Mouse (Mus musculus): ENCODE results near the gene Tlr8.
"Not testable (repeated sequence)": the region's sequence is repeated elsewhere in the genome, so short reads cannot be mapped to it uniquely, and the experiment has no call there.

The Tlr8 gene

DNA sequence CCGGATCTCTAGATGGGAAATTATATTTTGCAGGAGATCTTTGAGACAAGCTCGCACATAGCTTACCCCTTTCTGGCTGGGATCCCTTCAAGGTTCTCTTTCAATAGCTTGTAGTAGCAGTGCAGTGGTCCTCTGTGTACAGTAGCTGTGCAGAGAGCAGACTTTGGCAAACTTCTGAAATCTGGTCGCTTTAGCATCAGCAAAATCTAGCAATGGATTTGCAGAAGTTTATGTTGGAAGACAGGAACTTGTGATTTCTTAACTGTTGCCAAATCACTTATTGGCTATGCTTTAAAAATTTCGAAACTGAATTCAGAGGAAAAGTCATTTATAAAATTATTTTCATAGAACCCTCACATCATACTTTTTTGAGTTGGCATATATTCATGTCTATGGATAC lies at the start of gene Tlr8:
Gene Tlr8, minus strand, starts transcription at position 244 of the 400 bp plus-strand sequence.
- no peak for DNase-seq

DNA sequence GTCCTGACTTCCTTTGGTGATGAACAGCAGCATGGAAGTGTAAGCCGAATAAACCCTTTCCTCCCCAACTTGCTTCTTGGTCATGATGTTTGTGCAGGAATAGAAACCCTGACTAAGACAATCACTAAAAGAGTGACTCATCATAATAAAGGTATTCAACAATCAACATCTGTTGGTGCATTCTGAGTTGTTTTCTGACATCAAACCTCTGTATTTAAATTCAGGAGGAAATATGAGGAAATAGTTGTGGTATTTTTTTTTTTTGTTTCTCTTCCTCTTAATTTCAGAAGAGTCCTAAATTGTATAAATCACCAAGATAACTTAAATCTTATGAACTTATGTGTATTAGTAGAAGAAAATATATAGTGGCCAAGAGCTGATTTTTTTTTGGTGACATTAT lies 37.9 kb upstream of the Tlr8 start:
- DNase-seq: not testable (repeated sequence)

DNA sequence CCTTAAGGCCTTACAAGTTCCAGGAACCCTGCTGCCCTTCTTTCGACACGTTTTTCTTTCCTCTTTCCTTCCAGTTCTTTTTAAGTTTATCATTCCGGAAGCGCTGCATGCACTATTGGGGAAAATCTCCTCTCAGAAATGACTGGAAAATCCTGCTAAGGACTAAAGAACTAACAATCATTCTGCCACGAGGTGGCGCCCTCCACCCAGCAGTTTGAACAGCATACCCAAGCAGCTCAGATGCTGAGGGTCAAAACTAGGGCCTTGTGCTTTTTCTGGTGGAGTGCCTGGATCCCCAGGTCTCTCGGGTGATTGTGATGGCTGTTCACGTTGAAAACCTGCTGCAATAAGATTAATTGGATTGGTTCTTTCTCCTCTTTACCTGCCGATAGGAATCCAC lies 12.8 kb upstream of the Tlr8 start:
- DNase-seq: peak; percentile 21

DNA sequence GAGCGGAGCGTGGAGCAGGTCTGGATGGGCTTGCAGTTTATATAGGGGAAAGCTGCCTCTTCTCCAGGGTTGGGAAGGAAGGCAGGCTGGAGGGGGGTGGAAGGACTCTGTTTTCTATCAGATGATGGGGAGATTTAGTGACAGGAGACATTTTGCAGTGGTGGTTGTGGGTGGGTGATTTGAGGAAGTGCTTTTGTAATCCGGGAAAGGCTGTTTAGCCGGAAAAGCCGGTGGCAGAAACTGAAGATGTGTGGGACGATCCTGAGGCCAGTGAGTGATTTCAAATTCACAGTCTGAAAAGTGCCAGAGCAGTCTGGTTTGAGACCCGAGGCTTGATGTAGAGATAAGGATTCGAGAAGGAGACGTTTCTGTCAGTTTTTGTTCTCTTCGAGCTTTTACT lies 12.4 kb upstream of the Tlr8 start:
- DNase-seq: no peak

DNA sequence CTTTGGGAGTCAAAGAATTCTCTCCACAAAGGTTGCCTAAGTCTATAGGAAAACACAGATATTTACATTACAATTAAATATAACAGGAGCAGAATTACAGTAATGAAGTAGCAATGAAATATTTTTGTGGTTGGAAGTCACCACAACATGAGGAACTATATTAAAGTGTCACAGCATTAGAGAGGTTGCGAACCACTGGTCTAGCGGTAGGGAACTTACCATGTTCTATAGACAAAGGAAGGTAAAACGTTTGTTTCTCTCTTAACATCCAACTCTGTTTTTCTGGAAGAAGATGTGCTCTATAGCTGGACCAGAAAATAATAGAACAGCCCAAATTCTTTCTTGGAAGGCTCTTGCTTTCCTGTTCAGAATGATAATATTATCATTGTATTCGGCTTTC lies 599 bp downstream of the Tlr8 start:
- no peak for DNase-seq

- no peak for DNase-seq
Measured at GRCm38 (mm10) chrX:167241736-167242135, 22.4 kb downstream of the Tlr8 start.

- DNase-seq: no peak
Measured at GRCm38 (mm10) chrX:167239293-167239921, 24.7 kb downstream of the Tlr8 start.

DNA sequence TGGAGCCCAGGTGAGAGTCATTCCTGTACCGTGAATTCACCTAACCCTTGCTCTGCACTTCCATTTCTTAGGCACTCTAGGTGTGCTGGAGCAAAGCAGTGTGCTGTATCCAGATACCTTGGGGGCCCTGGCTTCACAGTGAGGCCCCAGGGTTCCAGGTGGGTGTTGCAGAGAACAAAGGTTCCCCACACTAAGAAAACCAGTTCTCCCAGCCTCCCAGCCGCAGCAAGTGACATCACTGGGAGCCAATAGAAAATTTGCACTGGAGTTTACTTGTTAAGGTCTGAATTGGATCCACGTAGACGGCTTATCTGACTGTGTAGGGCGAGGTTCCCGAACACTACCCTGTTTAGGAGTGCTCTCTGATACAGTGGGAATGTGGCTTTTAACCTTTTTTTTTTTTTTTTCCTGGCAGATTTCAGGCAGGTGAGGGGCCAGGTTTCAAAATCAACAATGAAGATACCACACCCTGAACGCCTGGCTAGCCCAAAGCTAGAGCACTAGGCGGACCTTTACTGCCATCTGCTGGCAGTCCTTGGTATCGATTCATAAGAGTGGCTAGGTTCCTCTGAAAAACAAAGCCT lies 30.9 kb downstream of the Tlr8 start:
- DNase-seq: peak; percentile 51

GRCm38 (mm10) chrX:167231150-167231549 lies 33.0 kb downstream of the Tlr8 start:
- no peak for DNase-seq

- DNase-seq: no peak
Measured at GRCm38 (mm10) chrX:167229819-167230218, 34.3 kb downstream of the Tlr8 start.

DNA sequence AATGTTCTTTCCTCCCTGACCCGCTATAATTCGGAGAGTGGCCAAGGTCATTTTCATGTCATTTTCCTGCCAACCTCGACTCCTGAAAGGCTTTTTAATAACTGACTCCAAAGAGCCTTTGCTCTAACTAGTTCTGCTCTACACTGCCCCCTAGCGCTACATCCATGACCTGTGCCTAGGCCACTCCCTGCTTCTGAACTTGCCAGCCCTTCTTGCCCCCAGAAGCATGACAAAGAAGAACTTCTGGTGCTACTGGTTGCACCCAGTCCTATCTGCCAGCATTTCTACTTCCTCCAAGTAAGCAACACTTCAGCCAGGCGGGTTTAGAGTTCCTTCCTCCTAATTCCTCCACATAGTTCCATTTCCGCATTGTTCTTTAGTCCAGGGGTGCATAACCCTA lies 34.9 kb downstream of the Tlr8 start:
- peak; percentile 44 for DNase-seq

DNA sequence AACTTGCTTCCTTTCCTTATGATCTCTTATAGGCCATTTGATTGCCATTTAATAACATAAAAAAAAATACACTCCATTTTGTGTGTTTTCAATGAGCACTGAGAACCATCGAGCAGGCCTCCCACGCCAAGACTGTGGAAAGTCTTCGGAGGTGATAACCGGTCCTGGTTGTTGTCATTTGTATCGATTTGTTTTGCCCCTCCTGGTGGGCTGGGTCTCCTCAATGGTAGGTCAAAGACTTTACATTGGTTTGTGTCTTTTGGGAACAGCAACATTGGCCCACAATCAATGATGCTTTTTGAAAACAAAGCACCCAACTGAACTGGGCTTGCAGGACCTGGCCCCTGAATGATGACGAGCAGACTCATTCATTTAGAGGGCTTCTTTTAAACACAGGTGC lies 36.4 kb downstream of the Tlr8 start:
- no peak for DNase-seq

DNA sequence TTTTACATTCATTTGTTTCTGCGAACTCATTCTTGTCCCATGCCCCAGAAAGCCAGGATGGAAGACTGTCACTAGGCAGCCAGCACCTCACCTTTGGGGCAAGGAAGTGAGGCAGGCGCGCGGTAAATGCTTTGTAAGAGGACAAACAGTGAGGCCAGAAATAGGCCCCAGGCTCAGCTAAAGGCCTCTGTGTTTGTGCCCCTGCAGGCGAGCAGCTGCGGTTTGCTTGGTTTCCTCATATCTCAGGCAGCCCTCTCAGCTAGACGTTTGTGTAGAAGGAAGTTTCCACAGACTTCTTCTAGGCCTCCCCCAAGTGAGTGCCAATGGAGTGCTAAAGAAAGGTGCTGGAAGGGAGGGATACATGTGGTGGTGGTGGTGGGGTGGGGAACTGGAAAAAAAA lies 37.0 kb downstream of the Tlr8 start:
- no peak for DNase-seq

- no peak for DNase-seq
Measured at GRCm38 (mm10) chrX:167226570-167226969, 37.6 kb downstream of the Tlr8 start.

- DNase-seq: no peak
Measured at GRCm38 (mm10) chrX:167212707-167213106, 51.4 kb downstream of the Tlr8 start.

DNA sequence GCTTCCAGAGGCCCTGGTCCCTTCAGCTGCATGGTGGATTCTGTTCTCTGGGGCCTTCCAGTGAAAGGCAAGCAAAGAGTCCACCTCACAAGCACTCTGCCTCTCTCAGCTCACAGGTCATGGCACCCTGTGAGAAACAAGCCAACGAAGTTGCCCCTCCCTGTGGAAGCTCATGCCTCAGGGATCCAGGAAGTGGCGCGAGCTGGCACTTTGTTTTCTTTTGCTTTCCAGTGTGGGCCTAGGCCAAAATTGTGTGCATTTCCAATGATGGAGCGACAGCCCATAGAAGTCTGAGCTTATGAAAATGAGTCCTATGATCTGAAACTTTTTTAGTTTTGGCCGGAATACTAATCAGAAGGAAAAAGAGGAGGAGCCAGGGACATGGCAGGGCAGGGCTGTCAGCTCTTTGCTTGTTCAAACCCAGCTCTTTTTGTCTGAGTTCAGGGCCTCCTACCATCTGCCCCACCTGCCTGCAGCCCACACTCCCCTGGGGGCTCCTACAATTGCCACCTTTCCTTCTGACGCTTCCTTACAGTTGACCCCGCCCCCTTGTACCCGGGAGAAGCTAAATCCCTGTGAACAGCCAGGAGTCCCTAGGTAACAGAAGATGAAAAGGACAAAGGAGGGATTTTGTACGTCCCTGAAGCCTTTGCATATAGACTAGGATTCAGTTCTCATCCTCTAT lies 52.1 kb downstream of the Tlr8 start:
- DNase-seq: no peak

DNA sequence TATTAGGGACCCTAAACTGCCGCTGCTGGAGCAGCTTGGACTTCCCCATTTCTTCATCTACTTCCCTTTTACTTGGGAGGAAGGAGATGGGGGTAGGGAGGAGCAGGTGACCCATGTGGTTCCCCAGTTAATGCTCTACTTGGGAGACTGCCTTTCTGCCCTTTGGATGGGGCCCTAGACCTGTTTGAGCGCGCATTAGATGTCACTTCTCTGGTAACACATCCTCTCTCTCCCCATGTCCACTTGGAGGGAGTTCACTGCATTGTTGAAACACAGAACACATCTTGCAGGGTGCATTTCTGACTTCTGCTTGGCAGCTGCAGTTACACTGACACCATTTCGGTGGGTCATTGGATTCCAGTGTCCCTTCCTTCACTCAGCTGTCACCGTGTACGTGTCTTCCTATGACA lies 53.8 kb downstream of the Tlr8 start:
- no peak for DNase-seq

DNA sequence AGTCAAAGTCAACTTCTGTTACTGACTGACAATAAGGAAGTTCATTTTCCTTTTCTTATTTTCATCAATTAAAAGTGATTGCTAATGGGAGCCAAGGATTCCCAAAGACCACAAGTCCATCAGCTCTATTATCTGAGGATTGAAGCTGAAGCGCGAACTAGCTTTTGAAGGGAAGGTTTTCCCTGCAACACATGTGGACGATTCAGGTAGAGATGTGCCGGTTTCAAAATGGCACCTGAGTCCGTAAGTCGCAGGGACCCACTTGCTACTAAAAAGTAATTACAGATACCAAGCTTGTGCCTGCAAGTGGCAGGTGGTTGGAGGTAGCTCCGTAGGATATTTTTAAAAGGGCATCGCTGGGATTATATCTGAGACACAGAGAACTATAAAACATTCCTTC lies 54.3 kb downstream of the Tlr8 start:
- no peak for DNase-seq

DNA sequence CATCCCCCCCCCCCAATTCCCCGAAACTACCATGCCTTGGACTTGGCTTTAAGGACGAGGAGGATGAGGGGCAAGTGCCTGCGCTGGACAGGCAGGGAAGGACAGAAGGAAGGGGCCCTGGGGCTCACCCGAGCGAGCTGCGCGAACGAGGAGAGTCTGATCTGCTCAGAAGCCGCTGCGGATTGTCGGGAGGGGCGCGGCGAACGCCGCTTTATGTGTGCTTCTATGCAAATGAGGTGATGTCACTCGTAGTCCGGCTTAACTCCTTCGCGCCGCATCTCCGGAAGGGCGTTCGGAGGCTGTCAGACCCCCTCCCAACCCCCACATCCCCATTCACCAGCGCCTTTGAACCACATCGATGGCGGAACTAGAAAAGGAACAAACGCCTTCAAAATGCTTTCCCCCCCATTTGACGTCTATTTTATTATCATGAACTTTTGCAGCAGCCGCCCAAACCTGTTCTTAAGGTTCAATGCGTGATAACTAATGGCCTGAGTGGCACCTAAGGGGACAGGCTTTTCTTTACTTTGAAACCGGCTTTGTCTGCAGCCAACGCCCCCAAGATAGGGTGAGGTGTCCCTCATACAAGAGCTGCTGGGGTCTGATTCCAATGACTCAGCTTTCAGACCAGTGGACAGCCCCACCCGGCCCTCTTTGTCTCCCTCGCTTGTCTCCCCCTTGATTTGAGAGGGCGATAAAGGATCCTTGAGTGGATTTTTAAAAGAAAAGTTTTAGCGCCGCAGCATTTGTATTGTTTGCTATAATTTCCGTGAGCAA lies 55.0 kb downstream of the Tlr8 start, which contains the start of gene Tmsb4x:
Gene Tmsb4x, minus strand, starts transcription at position 338 of the 777 bp plus-strand sequence.
- DNase-seq: peak; percentile 70

- DNase-seq: no peak
Measured at GRCm38 (mm10) chrX:167208506-167208820, 55.7 kb downstream of the Tlr8 start.

GRCm38 (mm10) chrX:167207741-167208505 lies 56.2 kb downstream of the Tlr8 start:
- no peak for DNase-seq

GRCm38 (mm10) chrX:167205813-167206520 lies 58.2 kb downstream of the Tlr8 start:
- no peak for DNase-seq
